Mouse (Mus musculus) adrenal gland, postnatal 25 days (tissue): ENCODE measurements around the gene Acvr1. TPM values are rescaled to one million over a fixed set of nuclear protein-coding genes. Genes with fewer than 3 reads are reported as not detected.

Experiments
- DNase-seq: peaks from one replicate; pipeline ENCODE4 v3.0.0; 2021; ENCODE audit warnings: mixed read lengths
- total RNA-seq: library from RNA; stranded (reverse); gene quantifications from 2 replicates; pipeline ENCODE4 v1.2.3, GENCODE M21; 2021

The Acvr1 gene
- total RNA-seq, 1 experiment from 2014 or later, result 50.7 TPM

- no peak for DNase-seq
Observed at GRCm38 (mm10) chr2:58557045-58557845, 9.7 kb downstream of the Acvr1 start.

- no peak for DNase-seq
Observed at GRCm38 (mm10) chr2:58552296-58552695, 14.7 kb downstream of the Acvr1 start.

GRCm38 (mm10) chr2:58551866-58552265, 15.1 kb downstream of the Acvr1 start:
- no peak for DNase-seq

GRCm38 (mm10) chr2:58550488-58550887, 16.5 kb downstream of the Acvr1 start:
- DNase-seq, result no peak

GRCm38 (mm10) chr2:58549960-58550359, 17.0 kb downstream of the Acvr1 start:
- DNase-seq, result no peak

- no peak for DNase-seq
Observed at GRCm38 (mm10) chr2:58548943-58549342, 18.0 kb downstream of the Acvr1 start.

DNA sequence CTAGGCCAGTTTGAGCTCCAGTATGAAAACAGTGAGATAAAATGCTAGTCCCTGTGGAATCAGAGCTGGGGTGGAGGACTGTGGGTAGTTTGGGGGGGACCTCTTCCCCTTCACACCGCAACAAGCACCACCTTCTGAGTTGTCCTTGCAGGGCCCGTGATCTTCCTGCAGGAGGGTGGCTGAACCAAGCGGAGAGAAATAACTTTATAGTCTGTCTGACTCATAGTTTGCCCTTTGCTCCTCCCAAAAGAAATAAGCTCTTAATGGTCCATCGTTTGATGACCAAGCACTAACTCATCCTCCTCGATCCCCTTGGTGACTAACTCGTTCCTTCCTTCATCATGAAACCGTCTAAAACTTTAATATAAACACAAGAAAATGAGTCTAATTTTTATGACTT, 20.7 kb downstream of the Acvr1 start:
- no peak for DNase-seq

DNA sequence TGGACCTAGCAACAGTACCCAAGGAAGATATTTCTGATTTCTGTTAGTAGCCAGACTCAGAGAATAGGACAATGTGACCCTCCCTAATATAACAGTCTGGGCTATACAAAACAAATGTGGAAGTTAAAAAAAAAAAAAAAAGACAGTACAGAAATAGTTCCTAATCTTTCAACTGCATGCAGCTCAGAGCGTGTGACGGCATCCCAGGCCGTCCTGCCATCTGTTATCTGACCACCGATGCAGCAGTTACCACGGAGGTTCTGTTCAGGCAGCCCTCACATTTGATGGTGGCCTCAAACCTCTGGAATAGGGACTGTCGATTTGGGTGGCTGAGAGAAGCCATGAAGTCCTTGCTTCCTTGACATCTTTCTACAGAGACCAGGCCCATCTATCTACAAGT, 22.6 kb downstream of the Acvr1 start:
- no peak for DNase-seq

GRCm38 (mm10) chr2:58543252-58543651, 23.7 kb downstream of the Acvr1 start:
- no peak for DNase-seq

GRCm38 (mm10) chr2:58538196-58538595, 28.8 kb downstream of the Acvr1 start:
- DNase-seq, result no peak

DNA sequence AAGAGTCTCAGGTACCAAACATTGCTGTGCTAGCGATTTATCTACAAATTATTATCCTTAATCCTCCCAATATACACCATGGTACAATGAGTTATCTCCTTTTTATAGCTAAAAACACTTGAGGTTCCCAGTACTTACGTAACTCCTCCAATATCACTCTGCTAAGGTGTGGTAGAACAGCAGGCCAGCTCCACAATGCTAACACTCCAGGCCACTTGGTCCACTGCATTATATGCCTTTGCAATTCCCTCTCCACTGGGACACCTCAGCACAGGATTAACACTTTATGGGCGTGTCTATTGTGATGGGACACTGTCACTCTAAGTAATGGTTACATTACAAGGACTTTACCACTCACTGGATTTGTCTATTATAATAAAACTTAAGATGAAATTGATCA, 30.2 kb downstream of the Acvr1 start:
- no peak for DNase-seq

DNA sequence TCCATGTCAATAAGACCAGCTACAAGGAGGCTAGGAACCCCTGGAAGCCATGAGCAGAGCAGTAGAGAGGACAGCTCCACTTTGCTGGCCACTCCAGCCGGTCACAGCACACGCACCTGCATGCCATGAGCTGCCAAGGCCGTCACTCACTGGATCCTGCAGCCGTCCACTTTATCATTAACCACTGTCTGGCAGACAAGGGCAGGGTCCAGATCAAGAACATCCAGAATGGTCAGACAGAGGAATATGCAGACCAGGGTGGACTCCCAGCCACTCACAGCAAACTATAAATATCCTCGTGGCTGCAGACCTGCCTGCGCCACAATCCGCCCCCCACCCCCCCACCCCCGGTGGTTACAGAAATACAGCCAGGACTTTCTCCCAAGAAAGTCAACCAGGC, 31.7 kb downstream of the Acvr1 start:
- DNase-seq, result no peak

GRCm38 (mm10) chr2:58534379-58534778, 32.6 kb downstream of the Acvr1 start:
- DNase-seq, result no peak

GRCm38 (mm10) chr2:58533521-58534001, 33.4 kb downstream of the Acvr1 start:
- DNase-seq, result peak; percentile 29

- peak; percentile 70 for DNase-seq
Observed at GRCm38 (mm10) chr2:58532260-58532850, 34.6 kb downstream of the Acvr1 start.

DNA sequence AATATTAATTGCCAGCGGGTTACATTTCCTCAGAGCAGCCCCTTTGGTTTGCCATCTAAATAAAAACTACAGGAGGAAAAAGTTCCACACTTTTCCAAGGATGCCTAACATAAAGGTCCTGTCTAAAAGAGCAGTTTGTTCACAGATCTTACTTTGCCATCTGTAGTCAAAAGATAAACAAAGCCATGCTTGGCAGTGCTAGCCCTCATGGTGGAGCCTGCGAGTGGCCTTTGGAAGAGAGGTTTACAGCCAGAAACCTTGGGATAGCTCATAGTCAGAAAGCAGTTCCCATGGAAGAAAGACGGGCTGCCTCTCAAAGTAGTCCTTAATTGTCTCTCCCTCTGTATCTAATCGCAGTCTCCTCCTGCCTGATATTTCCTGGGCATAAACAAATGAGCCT, 36.4 kb downstream of the Acvr1 start:
- no peak for DNase-seq

DNA sequence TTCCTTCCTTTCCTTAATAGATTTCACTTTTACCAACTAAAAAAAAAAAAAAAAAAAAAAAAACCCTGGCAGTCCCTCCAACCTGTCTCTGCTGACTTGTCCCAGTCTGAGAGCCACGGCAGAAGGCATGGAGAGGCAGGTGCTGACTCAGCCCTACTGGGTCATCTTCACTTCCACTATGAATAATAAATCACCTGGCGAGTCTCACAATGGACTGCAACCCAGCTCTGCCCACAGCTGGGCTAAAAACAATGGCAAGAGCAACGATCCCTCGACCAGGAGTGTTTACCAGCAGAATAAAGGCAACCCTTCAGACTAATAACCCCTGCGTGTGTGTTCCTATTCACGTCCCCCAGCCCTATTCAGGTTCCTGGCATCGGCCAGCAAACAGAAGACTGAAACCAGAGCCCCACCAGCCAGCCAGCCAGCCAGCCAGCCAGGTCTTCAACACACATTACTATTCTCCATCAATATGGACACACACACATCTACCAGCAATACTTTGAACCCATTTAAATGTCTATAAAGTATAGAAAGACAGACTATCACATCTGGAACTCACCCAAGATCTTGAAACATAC, 37.0 kb downstream of the Acvr1 start:
- peak; percentile 47 for DNase-seq

- DNase-seq, result no peak
Observed at GRCm38 (mm10) chr2:58529384-58529783, 37.6 kb downstream of the Acvr1 start.

DNA sequence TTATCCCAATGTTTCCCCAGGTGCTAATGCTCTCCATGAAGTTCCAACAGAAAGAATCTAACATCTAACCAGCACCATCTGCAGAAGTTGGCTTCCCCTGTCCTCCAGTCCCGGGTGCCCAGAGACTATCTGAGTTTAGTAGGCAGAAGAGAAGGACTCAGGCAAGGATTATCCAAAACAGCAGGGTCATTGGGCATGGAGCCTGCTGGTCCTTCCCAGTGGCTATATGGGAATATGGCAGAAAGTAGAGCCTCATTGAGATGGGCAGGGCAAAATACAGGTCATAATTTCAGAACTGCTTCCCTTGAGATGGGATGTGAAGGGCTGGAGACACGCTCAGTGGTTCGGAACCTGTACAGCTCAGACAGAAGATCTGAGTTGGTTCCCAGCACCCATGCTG, 39.2 kb downstream of the Acvr1 start:
- no peak for DNase-seq

DNA sequence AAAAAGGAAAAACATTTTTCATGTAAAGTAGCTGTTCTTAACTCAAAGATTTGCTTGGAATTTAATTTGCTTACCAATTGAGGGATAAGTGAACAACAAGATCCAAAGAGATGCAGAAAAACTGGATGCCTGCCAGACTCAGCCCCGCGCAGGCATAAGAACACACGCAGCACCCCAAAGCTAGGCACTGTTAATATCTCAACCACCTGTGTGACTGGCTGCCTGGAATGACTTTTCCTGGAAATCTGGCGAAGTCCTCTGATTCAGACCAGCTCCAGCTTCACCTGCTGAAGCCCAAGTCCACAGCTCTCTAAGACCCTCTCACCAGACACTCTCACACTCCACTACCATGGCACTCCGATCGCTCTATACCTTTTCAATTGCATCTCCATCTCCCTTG, 42.6 kb downstream of the Acvr1 start:
- DNase-seq, result no peak

- DNase-seq, result no peak
Observed at GRCm38 (mm10) chr2:58523894-58524293, 43.1 kb downstream of the Acvr1 start.

- no peak for DNase-seq
Observed at GRCm38 (mm10) chr2:58523097-58523496, 43.9 kb downstream of the Acvr1 start.

DNA sequence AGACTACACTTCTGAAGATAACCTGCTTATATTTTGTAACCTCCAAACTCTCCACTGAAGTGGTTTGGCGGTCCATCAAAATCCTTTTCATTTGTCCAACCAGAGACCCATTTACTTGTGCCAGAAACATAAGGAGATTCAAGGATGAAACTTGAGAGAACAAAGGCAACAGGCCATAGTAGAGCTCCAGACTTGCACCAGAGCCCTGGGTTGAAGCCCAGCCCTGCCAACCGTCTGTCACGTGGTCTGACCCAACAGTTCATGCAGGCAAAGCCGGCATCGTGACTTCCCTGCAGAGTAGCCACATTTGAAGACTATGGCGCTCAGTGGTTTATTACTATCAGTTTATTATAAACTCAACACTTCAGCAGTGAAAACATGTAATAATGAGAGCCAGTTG, 45.3 kb downstream of the Acvr1 start:
- DNase-seq, result peak; percentile 25

GRCm38 (mm10) chr2:58520727-58521126, 46.2 kb downstream of the Acvr1 start:
- no peak for DNase-seq
